Mouse (Mus musculus): ENCODE results near the gene R3hdml.

R3hdml gene

GRCm38 (mm10) chr2:163546623-163547318 lies 54.7 kb downstream of the R3hdml start:
- no peak for TF ChIP-seq GATA4 (IDR thresholded peaks at IDR 0.05; ENCODE audit: insufficient replicate concordance, low read length)

GRCm38 (mm10) chr2:163548822-163549221 lies 56.7 kb downstream of the R3hdml start:
- TF ChIP-seq GATA4 (IDR thresholded peaks at IDR 0.05; ENCODE audit: insufficient replicate concordance, low read length) = no peak

- no peak for TF ChIP-seq GATA4 (IDR thresholded peaks at IDR 0.05; ENCODE audit: insufficient replicate concordance, low read length)
These were observed 57.7 kb downstream of the R3hdml start for GRCm38 (mm10) chr2:163549786-163550185.
